10 mouse cellular contexts compared by ENCODE assay signal in the genomic region with DNA sequence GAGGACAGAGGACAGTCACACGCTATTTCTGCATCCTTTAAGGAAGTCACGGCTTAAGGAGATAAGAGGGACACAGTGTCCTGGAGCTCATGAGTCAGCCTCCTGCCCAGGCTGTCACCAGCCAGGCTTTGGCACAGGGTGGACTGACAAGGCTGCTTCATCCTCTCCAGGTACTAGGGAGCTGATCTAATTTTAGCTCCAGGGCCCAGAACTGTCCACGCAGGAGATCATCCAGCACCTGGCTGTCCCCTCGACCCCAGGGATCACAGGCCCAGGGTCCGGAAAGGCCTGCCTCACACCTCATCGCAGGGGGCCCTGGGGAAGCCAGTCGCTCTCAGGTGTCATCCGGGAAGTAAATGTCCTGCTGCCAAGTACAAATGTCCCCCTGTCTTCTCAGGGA.
DNase-seq lines count a peak whose midpoint lies in the region; ATAC-seq lines count a peak whose summit lies in the region.
"Had no signal": no experiment of that assay in that cellular context is flagged by ENCODE, and none has a peak within 500 bp of the region (broad histone marks: within the 10 kb centered on the region; RNA-seq: fewer than 3 reads in every experiment).

No protein-coding gene starts in this region.

- H3K9ac ChIP-seq in heart, embryonic 15.5 days, result no peak overlapping the region

- H3K4me3 ChIP-seq in heart, embryonic 15.5 days, result no peak overlapping the region

- H3K27ac ChIP-seq in heart, embryonic 15.5 days, result no peak overlapping the region; the same call in 1 of the 2 replicates

- no peaks in the 10 kb centered on the region for H3K9me3 ChIP-seq in heart, embryonic 15.5 days (replicated peaks)

- 10% methylated on average over 8 of the region's 8 CpGs for WGBS in heart, embryonic 15.5 days

- peaks cover 37% of the 10 kb centered on the region for H3K4me1 ChIP-seq in heart, embryonic 15.5 days (replicated peaks)

- peak; percentile 40; the same call in 1 of the 2 replicates for ATAC-seq in heart, embryonic 15.5 days (replicated peaks; ENCODE audit: insufficient number of reproducible peaks, insufficient read depth, low FRiP score, low read depth)

- DNase-seq in heart, adult 11 months, result peak; percentile 97
- no peak for DNase-seq in heart, postnatal 25 days (ENCODE audit: low spot score)
- peak; percentile 16 for DNase-seq in adrenal gland, postnatal 10 days
- DNase-seq in cerebellum, adult 8-10 months, result peak; percentile 76
- DNase-seq in layer of hippocampus, adult 11-12 months (ENCODE audit: low spot score), result no peak
- no peak for DNase-seq in layer of hippocampus, adult 8-10 months (ENCODE audit: low spot score in 2 of 2)
- no peak for DNase-seq in ovary, postnatal 10 days (ENCODE audit: low spot score)
- DNase-seq: kidney, adult 8-10 months; thymus, adult 18-20 months had no signal

- no peaks in the 10 kb centered on the region for H3K27me3 ChIP-seq in heart, embryonic 15.5 days

- no peaks in the 10 kb centered on the region for H3K36me3 ChIP-seq in heart, embryonic 15.5 days

- no peak overlapping the region for H3K4me2 ChIP-seq in heart, embryonic 15.5 days

- intact Hi-C loops in heart, postnatal 25 days (cut with DNase I), result no loop called here

Comparison
In these comparisons a context has a peak if more than half of its experiments do, and no peak if none do; other contexts are left out.
1. DNase-seq: peak in heart, adult 11 months (single experiment), adrenal gland, postnatal 10 days (single experiment) and cerebellum, adult 8-10 months (single experiment); none in heart, postnatal 25 days (single experiment), layer of hippocampus, adult 11-12 months (single experiment), layer of hippocampus, adult 8-10 months (0 of 2) and ovary, postnatal 10 days (single experiment).